Mouse (Mus musculus) heart, postnatal 0 days (tissue): Measurements from ENCODE around the gene Metrnl. TPM values are rescaled to one million over a fixed set of nuclear protein-coding genes. Genes with fewer than 3 reads are reported as not detected.

Experiments used
- ATAC-seq: fragments of 200-750 bp; cut with Nextera tagmentation; 2 replicates; pipeline ENCODE4 v1.8.0; 2017; ENCODE audit warnings: low read depth, moderate number of reproducible peaks, moderate library complexity; ENCODE audit not compliant: insufficient read depth
- DNase-seq: peaks from one replicate; pipeline ENCODE4 v3.0.0-alpha.2; 2016; ENCODE audit warnings: low spot score
- H3K27ac ChIP-seq: fragments of 300-500 bp; sonication (generic); 2 replicates; pipeline ENCODE4 v1.5.1; 2014; ENCODE audit warnings: low read depth, mild to moderate bottlenecking
- H3K27me3 ChIP-seq: fragments of 300-500 bp; sonication (generic); 2 replicates; pipeline ENCODE4 v1.6.1; 2014; ENCODE audit warnings: low read length, mixed read lengths; ENCODE audit not compliant: control insufficient read depth, insufficient read depth
- H3K36me3 ChIP-seq: fragments of 300-500 bp; sonication (generic); replicated peaks from 2 replicates; pipeline ENCODE4 v1.6.1; 2014; ENCODE audit warnings: low read length, mixed read lengths; ENCODE audit not compliant: control insufficient read depth, insufficient read depth
- H3K4me1 ChIP-seq: fragments of 300-500 bp; sonication (generic); 2 replicates; pipeline ENCODE4 v1.6.1; 2014; ENCODE audit warnings: antibody characterized with exemption; ENCODE audit not compliant: control insufficient read depth, insufficient read depth
- H3K4me2 ChIP-seq: fragments of 300-500 bp; sonication (generic); 2 replicates; pipeline ENCODE4 v1.6.1; 2014; ENCODE audit warnings: low read depth, mild to moderate bottlenecking, low read length, moderate library complexity
- H3K4me3 ChIP-seq: fragments of 300-500 bp; sonication (generic); 2 replicates; pipeline ENCODE4 v1.5.1; 2014; ENCODE audit warnings: low read depth, low read length
- H3K9ac ChIP-seq: fragments of 300-500 bp; sonication (generic); replicated peaks from 2 replicates; pipeline ENCODE4 v1.6.1; 2014; ENCODE audit warnings: low read depth, low read length, mixed read lengths
- H3K9me3 ChIP-seq: fragments of 300-500 bp; sonication (generic); replicated peaks from 2 replicates; pipeline ENCODE4 v1.6.1; 2016; ENCODE audit warnings: low read length; ENCODE audit not compliant: control insufficient read depth
- CTCF ChIP-seq: IDR thresholded peaks from 2 replicates; pipeline ENCODE4 v1.5.1; 2016; ENCODE audit warnings: antibody characterized with exemption, control low read depth, low read depth
- EP300 ChIP-seq: IDR thresholded peaks from 2 replicates; pipeline ENCODE4 v1.6.1; 2016; ENCODE audit warnings: antibody characterized with exemption, low read depth
- WGBS: fragments of 180-500 bp; shearing (Covaris S2); extraction: QIAGEN DNeasy Blood & Tissue Kit; methylation state at CpG from one replicate; pipeline ENCODE4 v1.1.7; 2014; 5-methylcytosine and 5-hydroxymethylcytosine counted together
- polyA plus RNA-seq: library from polyadenylated mRNA; unstranded; fragments of >200 nt; fragmentation: Nextera tagmentation; extraction: Ambion mirVana; gene quantifications from 2 replicates; pipeline ENCODE4 v1.2.1, GENCODE M21; 2015
- total RNA-seq: library from RNA; depleted of rRNA; stranded (reverse); fragments of >200 nt; gene quantifications from 2 replicates; pipeline ENCODE4 v1.2.3, GENCODE M21; 2014; ENCODE audit warnings: low replicate concordance

Metrnl gene
- total and polyA plus RNA-seq, 2 experiments from 2014 or later, result 17.3 to 27.9 TPM

- no peak overlapping the region for H3K4me3 ChIP-seq
- no peak for ATAC-seq
- TF ChIP-seq EP300 (no peak), CTCF (no peak)
- no peaks in the 10 kb centered on the region for H3K36me3 ChIP-seq
- no peaks in the 10 kb centered on the region for H3K27me3 ChIP-seq
- 82% methylated on average over 5 of the region's 5 CpGs for WGBS
- H3K9me3 ChIP-seq, result no peaks in the 10 kb centered on the region
- no peak for DNase-seq
- H3K9ac ChIP-seq, result no peak overlapping the region
- no peak overlapping the region for H3K27ac ChIP-seq
- no peaks in the 10 kb centered on the region for H3K4me1 ChIP-seq
- H3K4me2 ChIP-seq, result no peak overlapping the region
Measured at GRCm38 (mm10) chr11:121695304-121696064, 5.9 kb upstream of the Metrnl start.

- no peak overlapping the region for H3K4me2 ChIP-seq
- TF ChIP-seq EP300 (no peak), CTCF (no peak)
- H3K4me3 ChIP-seq, result no peak overlapping the region
- no peaks in the 10 kb centered on the region for H3K27me3 ChIP-seq
- H3K27ac ChIP-seq, result no peak overlapping the region
- 77% methylated on average over 4 of the region's 4 CpGs for WGBS
- no peak overlapping the region for H3K9ac ChIP-seq
- H3K9me3 ChIP-seq, result no peaks in the 10 kb centered on the region
- DNase-seq (no peak), ATAC-seq (no peak)
- H3K4me1 ChIP-seq, result peaks cover 3% of the 10 kb centered on the region; the same call in 1 of the 2 replicates
- H3K36me3 ChIP-seq, result no peaks in the 10 kb centered on the region
Measured at GRCm38 (mm10) chr11:121697271-121697670, 4.1 kb upstream of the Metrnl start.

- Histone ChIP-seq H3K27me3 (no peaks in the 10 kb centered on the region), H3K36me3 (no peaks in the 10 kb centered on the region), H3K4me3 (no peak overlapping the region), H3K27ac (no peak overlapping the region), H3K4me2 (no peak overlapping the region), H3K9me3 (no peaks in the 10 kb centered on the region), H3K9ac (no peak overlapping the region), H3K4me1 (peaks cover 5% of the 10 kb centered on the region; the same call in 1 of the 2 replicates)
- 79% methylated on average over 5 of the region's 5 CpGs for WGBS
- DNase-seq (no peak), ATAC-seq (no peak)
- TF ChIP-seq EP300 (no peak), CTCF (no peak)
Measured at GRCm38 (mm10) chr11:121698381-121698955, 2.9 kb upstream of the Metrnl start.

DNA sequence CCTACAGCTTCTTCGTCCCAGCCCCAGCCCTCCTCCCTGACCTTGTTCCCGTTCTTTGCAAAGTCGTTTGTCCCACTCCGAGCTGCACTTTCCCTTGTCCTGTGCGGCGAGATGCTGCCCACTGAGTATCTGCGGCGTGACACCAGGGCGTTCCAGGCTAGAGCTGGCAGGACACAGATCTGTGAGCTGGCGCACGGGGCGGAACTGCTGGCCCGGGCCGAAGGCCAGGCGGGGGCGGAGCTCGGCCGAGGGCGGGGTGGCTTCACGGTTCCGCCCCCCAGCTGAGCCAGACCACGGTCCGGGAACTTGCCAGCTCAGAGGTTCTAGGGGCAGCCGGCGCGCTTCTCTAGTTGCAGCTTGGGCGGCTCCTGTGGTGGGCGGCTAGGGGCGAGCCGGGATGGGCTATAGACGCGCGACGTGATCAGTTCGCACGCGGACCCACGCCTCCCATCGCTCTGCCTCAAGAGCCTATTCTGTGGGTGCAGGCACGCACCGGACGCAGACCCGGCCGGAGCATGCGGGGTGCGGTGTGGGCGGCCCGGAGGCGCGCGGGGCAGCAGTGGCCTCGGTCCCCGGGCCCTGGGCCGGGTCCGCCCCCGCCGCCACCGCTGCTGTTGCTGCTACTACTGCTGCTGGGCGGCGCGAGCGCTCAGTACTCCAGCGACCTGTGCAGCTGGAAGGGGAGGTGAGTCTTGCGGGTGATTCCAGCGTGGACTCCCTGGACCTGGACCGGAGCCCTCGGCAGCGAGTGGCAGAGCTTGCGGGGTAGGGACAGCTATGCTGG is 959 bp downstream of the Metrnl start:
- WGBS, result under 1% methylated on average over 67 of the region's 69 CpGs
- H3K4me2 ChIP-seq, result peak overlapping the region; percentile 96
- peak; percentile 96 for ATAC-seq
- peak overlapping the region; percentile 75 for H3K27ac ChIP-seq
- no peaks in the 10 kb centered on the region for H3K27me3 ChIP-seq
- no peaks in the 10 kb centered on the region for H3K9me3 ChIP-seq
- DNase-seq, result peak; percentile 86
- TF ChIP-seq EP300 (no peak), CTCF (no peak)
- H3K36me3 ChIP-seq, result no peaks in the 10 kb centered on the region
- H3K9ac ChIP-seq, result peak overlapping the region; percentile 66
- peak overlapping the region; percentile 76 for H3K4me3 ChIP-seq
- peaks cover 17% of the 10 kb centered on the region for H3K4me1 ChIP-seq

- Histone ChIP-seq H3K27me3 (no peaks in the 10 kb centered on the region), H3K9ac (peak overlapping the region; percentile 66), H3K4me2 (peak overlapping the region; percentile 96), H3K9me3 (no peaks in the 10 kb centered on the region), H3K36me3 (no peaks in the 10 kb centered on the region), H3K27ac (peak overlapping the region; percentile 75), H3K4me1 (peaks cover 17% of the 10 kb centered on the region), H3K4me3 (peak overlapping the region; percentile 76)
- DNase-seq (peak; percentile 58), ATAC-seq (peak; percentile 24)
- TF ChIP-seq CTCF, result no peak
- TF ChIP-seq EP300, result no peak
- 2% methylated on average over 40 of the region's 40 CpGs for WGBS
Measured at GRCm38 (mm10) chr11:121702895-121703618, 1.7 kb downstream of the Metrnl start.
